Mouse (Mus musculus) lung, postnatal 0 days (tissue): ENCODE measurements around the gene Aco2.
A peak's percentile ranks its signal among the peaks of the same experiment; 100 is the strongest.

Experiments used
- CTCF ChIP-seq: IDR thresholded peaks from 2 replicates; pipeline ENCODE4 v1.5.1; 2016; ENCODE audit warnings: antibody characterized with exemption, mild to moderate bottlenecking
- EP300 ChIP-seq: IDR thresholded peaks from 2 replicates; pipeline ENCODE4 v1.6.1; 2016; ENCODE audit warnings: antibody characterized with exemption, mild to moderate bottlenecking, control low read depth

DNA sequence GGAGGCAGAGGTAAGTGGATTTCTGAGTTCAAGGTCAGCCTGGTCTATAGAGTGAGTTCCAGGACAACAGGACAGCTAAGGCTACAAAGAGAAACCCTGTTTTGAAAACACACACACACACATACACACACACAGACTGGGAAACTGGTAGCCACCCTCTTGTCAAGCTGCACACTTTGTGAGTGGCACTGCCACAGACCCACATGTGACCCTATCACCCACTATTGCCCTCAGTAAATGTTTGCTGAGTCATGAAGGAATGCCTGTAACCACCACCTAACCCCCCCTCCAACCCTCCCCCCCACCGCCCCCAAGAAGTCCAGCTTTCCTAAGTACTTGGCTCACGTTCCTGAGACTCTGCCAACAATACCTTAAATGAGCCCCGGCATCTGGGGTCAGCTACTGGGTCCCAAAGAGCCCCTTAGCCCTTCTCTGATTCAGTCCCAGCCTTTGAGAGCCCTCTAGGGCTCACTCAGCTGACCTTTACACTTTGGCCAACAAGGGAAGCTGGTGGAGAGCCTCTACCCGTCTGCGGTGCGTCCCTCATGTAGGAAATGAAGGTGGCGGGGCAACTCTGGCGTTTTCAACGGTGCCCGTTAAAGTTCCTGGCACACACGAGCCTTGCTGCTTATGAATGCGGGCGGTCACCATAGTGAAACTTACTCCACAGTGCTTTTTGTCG, 33.4 kb upstream of the Aco2 start:
- TF ChIP-seq CTCF = no peak
- TF ChIP-seq EP300 = peak; percentile 63; the same call in 1 of the 2 replicates
